Mouse (Mus musculus) embryonic facial prominence, embryonic 15.5 days (tissue): ENCODE data around the gene Inf2. TPM values are rescaled to one million over a fixed set of nuclear protein-coding genes. Genes with fewer than 3 reads are reported as not detected.

ENCODE experiments used
- ATAC-seq: fragments of 200-750 bp; cut with Nextera tagmentation; 2 replicates; pipeline ENCODE4 v1.8.0; 2017; ENCODE audit warnings: low read depth, moderate TSS enrichment; ENCODE audit not compliant: insufficient number of reproducible peaks, low FRiP score, low TSS enrichment
- H3K27ac ChIP-seq: fragments of 300-500 bp; sonication (generic); replicated peaks from 2 replicates; pipeline ENCODE4 v1.5.1; 2015; ENCODE audit warnings: mild to moderate bottlenecking, inconsistent platforms
- H3K27me3 ChIP-seq: fragments of 300-500 bp; sonication (generic); 2 replicates; pipeline ENCODE4 v1.6.1; 2015; ENCODE audit warnings: inconsistent platforms
- H3K36me3 ChIP-seq: fragments of 300-500 bp; sonication (generic); 2 replicates; pipeline ENCODE4 v1.6.1; 2015; ENCODE audit warnings: mild to moderate bottlenecking, inconsistent platforms
- H3K4me1 ChIP-seq: fragments of 300-500 bp; sonication (generic); 2 replicates; pipeline ENCODE4 v1.6.1; 2015; ENCODE audit warnings: inconsistent platforms
- H3K4me2 ChIP-seq: fragments of 300-500 bp; sonication (generic); replicated peaks from 2 replicates; pipeline ENCODE4 v1.6.1; 2015; ENCODE audit warnings: mild to moderate bottlenecking, inconsistent platforms
- H3K4me3 ChIP-seq: fragments of 300-500 bp; sonication (generic); replicated peaks from 2 replicates; pipeline ENCODE4 v1.5.1; 2015; ENCODE audit warnings: mild to moderate bottlenecking, inconsistent platforms
- H3K9ac ChIP-seq: fragments of 300-500 bp; sonication (generic); 2 replicates; pipeline ENCODE4 v1.6.1; 2015; ENCODE audit warnings: inconsistent platforms
- H3K9me3 ChIP-seq: fragments of 300-500 bp; sonication (generic); replicated peaks from 2 replicates; pipeline ENCODE4 v1.6.1; 2016; ENCODE audit warnings: inconsistent platforms
- WGBS: fragments of 180-500 bp; shearing (Covaris S2); methylation state at CpG from one replicate; pipeline ENCODE4 v1.1.7; 2015; 5-methylcytosine and 5-hydroxymethylcytosine counted together
- polyA plus RNA-seq: library from polyadenylated mRNA; unstranded; fragments of >200 nt; fragmentation: Nextera tagmentation; extraction: Ambion mirVana; gene quantifications from 2 replicates; pipeline ENCODE4 v1.2.1, GENCODE M21; 2015

The Inf2 gene
- polyA plus RNA-seq, 1 experiment from 2014 or later, result 5.8 TPM

GRCm38 (mm10) chr12:112628928-112629721 lies 40.5 kb downstream of the Inf2 start:
- Histone ChIP-seq H3K27ac (0 out of 2 replicates have a peak overlapping the region, but pooled peaks have one; percentile 39), H3K36me3 (no peaks in the 10 kb centered on the region), H3K9me3 (no peaks in the 10 kb centered on the region), H3K4me2 (peak overlapping the region; percentile 55), H3K4me3 (peak overlapping the region; percentile 32), H3K4me1 (peaks cover 23% of the 10 kb centered on the region), H3K27me3 (no peaks in the 10 kb centered on the region), H3K9ac (no peak overlapping the region)
- ATAC-seq, result peak; percentile 36
- 31% methylated on average over 19 of the region's 19 CpGs for WGBS

- ATAC-seq, result no peak
- H3K9ac ChIP-seq, result no peak overlapping the region
- H3K4me1 ChIP-seq, result peaks cover 23% of the 10 kb centered on the region
- H3K27ac ChIP-seq, result no peak overlapping the region
- WGBS, result 84% methylated on average over 12 of the region's 12 CpGs
- no peaks in the 10 kb centered on the region for H3K27me3 ChIP-seq
- H3K4me2 ChIP-seq, result no peak overlapping the region
- H3K36me3 ChIP-seq, result no peaks in the 10 kb centered on the region
- no peaks in the 10 kb centered on the region for H3K9me3 ChIP-seq
- no peak overlapping the region for H3K4me3 ChIP-seq
These were observed 41.4 kb downstream of the Inf2 start for GRCm38 (mm10) chr12:112630029-112630428.

- Histone ChIP-seq H3K36me3 (no peaks in the 10 kb centered on the region), H3K27ac (no peak overlapping the region), H3K4me3 (no peak overlapping the region), H3K9ac (no peak overlapping the region), H3K4me2 (no peak overlapping the region), H3K27me3 (no peaks in the 10 kb centered on the region), H3K4me1 (peaks cover 23% of the 10 kb centered on the region), H3K9me3 (no peaks in the 10 kb centered on the region)
- no peak for ATAC-seq
- 81% methylated on average over 5 of the region's 5 CpGs for WGBS
These were observed 42.2 kb downstream of the Inf2 start for GRCm38 (mm10) chr12:112630796-112631195.

- no peaks in the 10 kb centered on the region for H3K9me3 ChIP-seq
- no peak overlapping the region for H3K27ac ChIP-seq
- no peak overlapping the region for H3K4me3 ChIP-seq
- 39% methylated on average over 1 of the region's 1 CpGs for WGBS
- H3K4me1 ChIP-seq, result peaks cover 18% of the 10 kb centered on the region
- H3K27me3 ChIP-seq, result no peaks in the 10 kb centered on the region
- no peak for ATAC-seq
- no peak overlapping the region for H3K9ac ChIP-seq
- no peak overlapping the region for H3K4me2 ChIP-seq
- H3K36me3 ChIP-seq, result no peaks in the 10 kb centered on the region
These were observed 42.9 kb downstream of the Inf2 start for GRCm38 (mm10) chr12:112631472-112631871.

GRCm38 (mm10) chr12:112632084-112632777 lies 43.6 kb downstream of the Inf2 start:
- H3K4me2 ChIP-seq, result no peak overlapping the region
- ATAC-seq, result no peak
- H3K9me3 ChIP-seq, result no peaks in the 10 kb centered on the region
- H3K27ac ChIP-seq, result no peak overlapping the region
- H3K4me3 ChIP-seq, result no peak overlapping the region
- H3K36me3 ChIP-seq, result no peaks in the 10 kb centered on the region
- no peaks in the 10 kb centered on the region for H3K27me3 ChIP-seq
- WGBS, result 80% methylated on average over 11 of the region's 11 CpGs
- peaks cover 15% of the 10 kb centered on the region for H3K4me1 ChIP-seq
- H3K9ac ChIP-seq, result no peak overlapping the region

GRCm38 (mm10) chr12:112632907-112633306 lies 44.3 kb downstream of the Inf2 start:
- no peaks in the 10 kb centered on the region for H3K27me3 ChIP-seq
- H3K36me3 ChIP-seq, result no peaks in the 10 kb centered on the region
- H3K27ac ChIP-seq, result no peak overlapping the region
- 78% methylated on average over 5 of the region's 5 CpGs for WGBS
- peaks cover 15% of the 10 kb centered on the region for H3K4me1 ChIP-seq
- no peak overlapping the region for H3K4me2 ChIP-seq
- no peak for ATAC-seq
- no peak overlapping the region for H3K9ac ChIP-seq
- H3K9me3 ChIP-seq, result no peaks in the 10 kb centered on the region
- no peak overlapping the region for H3K4me3 ChIP-seq

GRCm38 (mm10) chr12:112633686-112634085 lies 45.1 kb downstream of the Inf2 start:
- H3K4me1 ChIP-seq, result peaks cover 10% of the 10 kb centered on the region
- no peaks in the 10 kb centered on the region for H3K36me3 ChIP-seq
- H3K27ac ChIP-seq, result no peak overlapping the region
- 71% methylated on average over 9 of the region's 9 CpGs for WGBS
- H3K4me3 ChIP-seq, result no peak overlapping the region
- H3K27me3 ChIP-seq, result no peaks in the 10 kb centered on the region
- no peak overlapping the region for H3K9ac ChIP-seq
- no peaks in the 10 kb centered on the region for H3K9me3 ChIP-seq
- no peak for ATAC-seq
- H3K4me2 ChIP-seq, result no peak overlapping the region

- ATAC-seq, result no peak
- Histone ChIP-seq H3K4me1 (no peaks in the 10 kb centered on the region), H3K9me3 (no peaks in the 10 kb centered on the region), H3K27me3 (no peaks in the 10 kb centered on the region), H3K27ac (no peak overlapping the region), H3K36me3 (no peaks in the 10 kb centered on the region), H3K4me3 (no peak overlapping the region), H3K4me2 (no peak overlapping the region), H3K9ac (no peak overlapping the region)
- 80% methylated on average over 10 of the region's 10 CpGs for WGBS
These were observed 50.9 kb downstream of the Inf2 start for GRCm38 (mm10) chr12:112639526-112639925.

- no peak overlapping the region for H3K4me3 ChIP-seq
- no peak overlapping the region for H3K27ac ChIP-seq
- H3K27me3 ChIP-seq, result no peaks in the 10 kb centered on the region
- no peak overlapping the region for H3K9ac ChIP-seq
- H3K9me3 ChIP-seq, result no peaks in the 10 kb centered on the region
- WGBS, result 88% methylated on average over 6 of the region's 6 CpGs
- H3K4me2 ChIP-seq, result no peak overlapping the region
- H3K36me3 ChIP-seq, result peaks cover 10% of the 10 kb centered on the region
- peaks cover 21% of the 10 kb centered on the region for H3K4me1 ChIP-seq
- no peak for ATAC-seq
These were observed 54.5 kb downstream of the Inf2 start for GRCm38 (mm10) chr12:112643126-112643525.

- peak within 1 kb of the TSS; percentile 95 for H3K27ac ChIP-seq
- under 1% methylated on average over 44 of the region's 46 CpGs for WGBS
These were observed 55.7 kb downstream of the Inf2 start, which contains the start of gene Siva1 for GRCm38 (mm10) chr12:112644180-112644854. TSS of gene Siva1 (plus strand) at chr12:112644679.

GRCm38 (mm10) chr12:112644855-112645506 lies 56.4 kb downstream of the Inf2 start:
- peaks cover 21% of the 10 kb centered on the region for H3K4me1 ChIP-seq
- H3K36me3 ChIP-seq, result peaks cover 25% of the 10 kb centered on the region
- peak overlapping the region; percentile 76 for H3K4me3 ChIP-seq
- peak overlapping the region; percentile 71 for H3K4me2 ChIP-seq
- WGBS, result under 1% methylated on average over 75 of the region's 75 CpGs
- peak overlapping the region; percentile 63 for H3K9ac ChIP-seq
- peak overlapping the region; percentile 95 for H3K27ac ChIP-seq
- no peaks in the 10 kb centered on the region for H3K27me3 ChIP-seq
- ATAC-seq, result no peak
- H3K9me3 ChIP-seq, result no peaks in the 10 kb centered on the region

More at GRCm38 (mm10) chr12:112644180-112644854, 55.7 kb downstream of the Inf2 start, which contains the start of gene Siva1:
- H3K4me1 ChIP-seq, result peaks cover 21% of the 10 kb centered on the region
- peak within 1 kb of the TSS; percentile 71 for H3K4me2 ChIP-seq
- peak; percentile 98 for ATAC-seq
- peaks cover 22% of the 10 kb centered on the region for H3K36me3 ChIP-seq
- H3K9ac ChIP-seq, result peak within 1 kb of the TSS; percentile 63
- H3K4me3 ChIP-seq, result peak within 1 kb of the TSS; percentile 76
- no peaks in the 10 kb centered on the region for H3K9me3 ChIP-seq
- H3K27me3 ChIP-seq, result no peaks in the 10 kb centered on the region
